Mouse (Mus musculus): Measurements from ENCODE around the gene Cd22.

DNA sequence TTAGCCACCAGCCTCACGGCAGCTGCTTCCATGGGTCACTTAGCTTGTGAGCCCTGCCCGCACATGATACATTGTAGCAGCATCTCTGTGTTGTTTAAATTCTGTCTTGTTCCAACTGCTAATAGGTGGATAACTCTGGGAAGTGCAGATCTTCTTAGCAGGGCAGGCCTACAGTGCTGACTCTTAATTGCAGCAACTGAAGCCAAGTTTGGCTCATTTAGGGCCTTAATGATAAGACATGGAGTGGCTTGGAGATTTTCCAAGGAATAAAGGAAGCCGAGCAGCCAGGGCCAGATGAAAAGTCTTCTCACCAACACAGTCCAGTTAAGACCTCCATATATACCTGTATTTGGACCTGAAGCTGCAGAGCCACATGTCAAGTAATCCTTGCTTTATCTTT is 39.8 kb downstream of the Cd22 start:
- TF ChIP-seq POLR2A (IDR thresholded peaks at IDR 0.05; ENCODE audit: low read depth, low read length), result no peak
- TF ChIP-seq CTCF (conservative IDR thresholded peaks at IDR 0.05; ENCODE audit: insufficient read depth, insufficient read length, low read depth, low read length), result no peak

Data from kidney, adult 2 months (tissue).